Mouse (Mus musculus) spleen, postnatal 14 days (tissue): ENCODE data around the gene Ugt8a.

Experiments
- DNase-seq, 2 experiments: peaks; one replicate each; pipeline ENCODE4 v3.0.0; 2021 to 2022; ENCODE audit warnings: low spot score in 2 of 2

Gene Ugt8a

GRCm38 (mm10) chr3:125869873-125870272, 68.5 kb downstream of the Ugt8a start:
- DNase-seq: no peak

- DNase-seq: no peak
Observed at GRCm38 (mm10) chr3:125861601-125862000, 76.8 kb downstream of the Ugt8a start.

- DNase-seq: no peak
Observed at GRCm38 (mm10) chr3:125849163-125849872, 89.1 kb downstream of the Ugt8a start.

GRCm38 (mm10) chr3:125828051-125828450, 110.4 kb downstream of the Ugt8a start:
- no peak for DNase-seq

- no peak for DNase-seq
Observed at GRCm38 (mm10) chr3:125827256-125827655, 111.2 kb downstream of the Ugt8a start.

GRCm38 (mm10) chr3:125819741-125820140, 118.7 kb downstream of the Ugt8a start:
- no peak for DNase-seq
